Mouse (Mus musculus): ENCODE data around the gene Prelid1. TPM values are rescaled to one million over a fixed set of nuclear protein-coding genes. Genes with fewer than 3 reads are reported as not detected.

The Prelid1 gene
- total RNA-seq (2021), result 10 to 100 TPM; 21.6 to 23.6 TPM
- long read RNA-seq, experiment 1, transcript Prelid1-201 (5 exons, 2,644 nt), result major isoform, 16 of 20 reads
- long read RNA-seq, experiment 1, partial matches to known transcripts, result 2 of 20 reads
- long read RNA-seq, experiment 1, other reads (novel, unspliced or antisense), result 2 of 20 reads
- long read RNA-seq, experiment 2, transcript Prelid1-201 (5 exons, 2,644 nt), result major isoform, 17 of 19 reads
- long read RNA-seq, experiment 2, partial matches to known transcripts, result 1 of 19 reads
- long read RNA-seq, experiment 2, other reads (novel, unspliced or antisense), result 1 of 19 reads

GRCm38 (mm10) chr13:55319931-55320533, at the start of gene Prelid1:
Prelid1 (plus strand) TSS chr13:55320500.
- no peak for DNase-seq
- intact Hi-C loops (cut with DNase I), result no loop called here

- DNase-seq, result no peak
- intact Hi-C loops (cut with DNase I), result no loop called here
Measured at GRCm38 (mm10) chr13:55277203-55277602, 43.1 kb upstream of the Prelid1 start.

- intact Hi-C loops (cut with DNase I), result no loop called here
- DNase-seq, result no peak
Measured at GRCm38 (mm10) chr13:55277646-55278045, 42.7 kb upstream of the Prelid1 start.

GRCm38 (mm10) chr13:55288854-55289253, 31.4 kb upstream of the Prelid1 start:
- intact Hi-C loops (cut with DNase I), result no loop called here

GRCm38 (mm10) chr13:55296760-55297159, 23.5 kb upstream of the Prelid1 start:
- intact Hi-C loops (cut with DNase I), result no loop called here
- no peak for DNase-seq

More at GRCm38 (mm10) chr13:55288854-55289253, 31.4 kb upstream of the Prelid1 start:
- DNase-seq, result no peak

GRCm38 (mm10) chr13:55300913-55301312, 19.4 kb upstream of the Prelid1 start:
- no peak for DNase-seq
- intact Hi-C loops (cut with DNase I), result no loop called here

- DNase-seq, result no peak
- intact Hi-C loops (cut with DNase I), result no loop called here
Measured at GRCm38 (mm10) chr13:55312028-55312630, 8.2 kb upstream of the Prelid1 start.

- intact Hi-C loops (cut with DNase I), result no loop called here
- no peak for DNase-seq
Measured at GRCm38 (mm10) chr13:55313051-55313450, 7.2 kb upstream of the Prelid1 start.

GRCm38 (mm10) chr13:55314891-55315412, 5.3 kb upstream of the Prelid1 start:
- intact Hi-C loops (cut with DNase I), result no loop called here
- DNase-seq, result no peak

- no peak for DNase-seq
- intact Hi-C loops (cut with DNase I), result no loop called here
Measured at GRCm38 (mm10) chr13:55318351-55318750, 1.9 kb upstream of the Prelid1 start.

- intact Hi-C loops (cut with DNase I), result no loop called here
- DNase-seq, result peak; percentile 85 to 87
Measured at GRCm38 (mm10) chr13:55321434-55322129, 1.3 kb downstream of the Prelid1 start, which contains the start of gene Rab24. Rab24 (minus strand) TSS chr13:55321946.

GRCm38 (mm10) chr13:55322130-55322825, 2.0 kb downstream of the Prelid1 start:
- no peak for DNase-seq
- intact Hi-C loops (cut with DNase I), result no loop called here

GRCm38 (mm10) chr13:55325596-55325995, 5.3 kb downstream of the Prelid1 start:
- intact Hi-C loops (cut with DNase I), result no loop called here
- DNase-seq, result no peak

- DNase-seq, result no peak
- intact Hi-C loops (cut with DNase I), result no loop called here
Measured at GRCm38 (mm10) chr13:55327169-55327568, 6.9 kb downstream of the Prelid1 start.

- intact Hi-C loops (cut with DNase I), result no loop called here
- DNase-seq, result peak; percentile 75 to 78
Measured at GRCm38 (mm10) chr13:55327633-55328032, 7.3 kb downstream of the Prelid1 start.

- intact Hi-C loops (cut with DNase I), result no loop called here
- no peak for DNase-seq
Measured at GRCm38 (mm10) chr13:55328171-55328570, 7.9 kb downstream of the Prelid1 start.

- DNase-seq, result no peak
- intact Hi-C loops (cut with DNase I), result no loop called here
Measured at GRCm38 (mm10) chr13:55328641-55329040, 8.3 kb downstream of the Prelid1 start.

GRCm38 (mm10) chr13:55329109-55329682, 8.9 kb downstream of the Prelid1 start:
- no peak for DNase-seq
- intact Hi-C loops (cut with DNase I), result no loop called here

- DNase-seq, result peak; percentile 59 to 84
- intact Hi-C loops (cut with DNase I), result no loop called here
Measured at GRCm38 (mm10) chr13:55329683-55330566, 9.6 kb downstream of the Prelid1 start, which contains the start of gene Mxd3. Mxd3 (minus strand) TSS chr13:55329823.

All from gastrocnemius, postnatal 36 days (tissue).